Mouse (Mus musculus): ENCODE measurements around the gene Gm29427. TPM values are rescaled to one million over a fixed set of nuclear protein-coding genes. Genes with fewer than 3 reads are reported as not detected.

The Gm29427 gene
- total and polyA plus RNA-seq, 3 experiments: not detected

GRCm38 (mm10) chr1:130710283-130711080 lies 5.1 kb downstream of the Gm29427 start:
- Histone ChIP-seq H3K36me3 (replicated peaks in 1 of 2; ENCODE audit: control insufficient read depth in 1 of 2, insufficient read depth in 1 of 2, low read length in 1 of 2) (peaks cover 8 to 38% of the 10 kb centered on the region in 2 experiments), H3K27ac (ENCODE audit: insufficient read depth, low read depth) (no peak overlapping the region), H3K4me1 (ENCODE audit: control insufficient read depth in 1 of 2, insufficient read depth in 2 of 2) (peaks cover 2 to 24% of the 10 kb centered on the region in 2 experiments), H3K4me2 (ENCODE audit: insufficient read depth, low read depth, poor library complexity, severe bottlenecking) (no peak overlapping the region), H3K27me3 (replicated peaks) (no peaks in the 10 kb centered on the region), H3K9ac (ENCODE audit: insufficient read depth, low read depth) (no peak overlapping the region), H3K79me2 (replicated peaks; ENCODE audit: control insufficient read depth, extremely low read depth, insufficient read depth, poor library complexity, severe bottlenecking) (no peaks in the 10 kb centered on the region), H3K9me3 (replicated peaks; ENCODE audit: low read length) (no peaks in the 10 kb centered on the region), H3K4me3 (replicated peaks in 1 of 3; ENCODE audit: low read depth in 2 of 3, low read length in 2 of 3, poor library complexity in 1 of 3) (no peak overlapping the region)
- TF ChIP-seq EP300 (IDR thresholded peaks at IDR 0.05; ENCODE audit: low read length) (no peak), MAX (IDR thresholded peaks at IDR 0.05; ENCODE audit: low read length) (no peak), TCF12 (IDR thresholded peaks at IDR 0.05; ENCODE audit: low read depth, low read length) (no peak), TBP (conservative IDR thresholded peaks at IDR 0.05; ENCODE audit: low read depth, low read length) (no peak), ETS1 (conservative IDR thresholded peaks at IDR 0.05; ENCODE audit: low read depth, low read length) (no peak), IRF4 (IDR thresholded peaks at IDR 0.05; ENCODE audit: low read depth, low read length) (no peak), MEF2A (IDR thresholded peaks at IDR 0.05; ENCODE audit: borderline replicate concordance, low read depth, low read length) (no peak), KAT2A (IDR thresholded peaks at IDR 0.05; ENCODE audit: insufficient replicate concordance, low read length) (no peak), USF1 (IDR thresholded peaks at IDR 0.05; ENCODE audit: low read depth, low read length) (no peak), BHLHE40 (IDR thresholded peaks at IDR 0.05; ENCODE audit: low read depth, low read length) (no peak), UBTF (IDR thresholded peaks at IDR 0.05; ENCODE audit: low read depth, low read length) (no peak), ELF1 (IDR thresholded peaks at IDR 0.05; ENCODE audit: low read depth, low read length) (no peak), POLR2A (IDR thresholded peaks at IDR 0.05; ENCODE audit: low read depth, low read length) (no peak), GABPA (IDR thresholded peaks at IDR 0.05; ENCODE audit: insufficient replicate concordance, low read depth, low read length) (no peak), SIN3A (IDR thresholded peaks at IDR 0.05; ENCODE audit: low read length) (no peak), SMC3 (IDR thresholded peaks at IDR 0.05; ENCODE audit: low read depth, low read length) (no peak), JUN (IDR thresholded peaks at IDR 0.05; ENCODE audit: insufficient read depth, low read depth, low read length) (no peak), POLR2AphosphoS2 (IDR thresholded peaks at IDR 0.05; ENCODE audit: low read depth, low read length) (no peak)
- dilution Hi-C loops (cut with MboI; ENCODE audit: extremely low pct_ligation_motif_present, extremely low pct_unique_long_range_greater_than_20kb, low sequenced_read_pairs): no loop called here
- in situ Hi-C loops (cut with MboI; ENCODE audit: low pct_ligation_motif_present, low pct_unique_long_range_greater_than_20kb, low sequenced_read_pairs): loop anchor here (10.0 kb wide), 2 partner anchors 274 to 344 kb away; no protein-coding TSS in a partner anchor
- DNase-seq (ENCODE audit: extremely low read depth): peak; percentile 6

- dilution Hi-C loops (cut with MboI; ENCODE audit: extremely low pct_ligation_motif_present, extremely low pct_unique_long_range_greater_than_20kb, low sequenced_read_pairs) (no loop called here), in situ Hi-C loops (cut with MboI; ENCODE audit: low pct_ligation_motif_present, low pct_unique_long_range_greater_than_20kb, low sequenced_read_pairs) (no loop called here)
- DNase-seq (ENCODE audit: extremely low read depth): no peak
- no peaks in the 10 kb centered on the region for H3K79me2 ChIP-seq (replicated peaks; ENCODE audit: control insufficient read depth, extremely low read depth, insufficient read depth, poor library complexity, severe bottlenecking)
- H3K4me3 ChIP-seq (replicated peaks in 1 of 3; ENCODE audit: low read depth in 2 of 3, low read length in 2 of 3, poor library complexity in 1 of 3): no peak overlapping the region
- no peaks in the 10 kb centered on the region for H3K4me1 ChIP-seq (ENCODE audit: control insufficient read depth in 1 of 2, insufficient read depth in 2 of 2)
- no peaks in the 10 kb centered on the region for H3K9me3 ChIP-seq (replicated peaks; ENCODE audit: low read length)
- TF ChIP-seq ZMIZ1 (IDR thresholded peaks at IDR 0.05; ENCODE audit: low read depth, low read length): no peak
- no peak for TF ChIP-seq ETS1 (conservative IDR thresholded peaks at IDR 0.05; ENCODE audit: low read depth, low read length)
- TF ChIP-seq MAZ (IDR thresholded peaks at IDR 0.05; ENCODE audit: low read depth, low read length): no peak
- TF ChIP-seq RCOR1 (conservative IDR thresholded peaks at IDR 0.05; ENCODE audit: low read depth, low read length): no peak
- TF ChIP-seq TCF12 (IDR thresholded peaks at IDR 0.05; ENCODE audit: low read depth, low read length): no peak
- no peak for TF ChIP-seq BHLHE40 (IDR thresholded peaks at IDR 0.05; ENCODE audit: low read depth, low read length)
- no peak overlapping the region for H3K27ac ChIP-seq (ENCODE audit: insufficient read depth, low read depth)
- no peaks in the 10 kb centered on the region for H3K27me3 ChIP-seq (replicated peaks)
- no peak overlapping the region for H3K9ac ChIP-seq (ENCODE audit: insufficient read depth, low read depth)
- H3K4me2 ChIP-seq (ENCODE audit: insufficient read depth, low read depth, poor library complexity, severe bottlenecking): no peak overlapping the region
- H3K36me3 ChIP-seq (replicated peaks in 1 of 2; ENCODE audit: control insufficient read depth in 1 of 2, insufficient read depth in 1 of 2, low read length in 1 of 2): peaks cover 36 to 79% of the 10 kb centered on the region in 2 experiments
These were observed 12.0 kb downstream of the Gm29427 start for GRCm38 (mm10) chr1:130703613-130704012.
